ENCODE assay signal across 8 mouse cellular contexts in the genomic region with DNA sequence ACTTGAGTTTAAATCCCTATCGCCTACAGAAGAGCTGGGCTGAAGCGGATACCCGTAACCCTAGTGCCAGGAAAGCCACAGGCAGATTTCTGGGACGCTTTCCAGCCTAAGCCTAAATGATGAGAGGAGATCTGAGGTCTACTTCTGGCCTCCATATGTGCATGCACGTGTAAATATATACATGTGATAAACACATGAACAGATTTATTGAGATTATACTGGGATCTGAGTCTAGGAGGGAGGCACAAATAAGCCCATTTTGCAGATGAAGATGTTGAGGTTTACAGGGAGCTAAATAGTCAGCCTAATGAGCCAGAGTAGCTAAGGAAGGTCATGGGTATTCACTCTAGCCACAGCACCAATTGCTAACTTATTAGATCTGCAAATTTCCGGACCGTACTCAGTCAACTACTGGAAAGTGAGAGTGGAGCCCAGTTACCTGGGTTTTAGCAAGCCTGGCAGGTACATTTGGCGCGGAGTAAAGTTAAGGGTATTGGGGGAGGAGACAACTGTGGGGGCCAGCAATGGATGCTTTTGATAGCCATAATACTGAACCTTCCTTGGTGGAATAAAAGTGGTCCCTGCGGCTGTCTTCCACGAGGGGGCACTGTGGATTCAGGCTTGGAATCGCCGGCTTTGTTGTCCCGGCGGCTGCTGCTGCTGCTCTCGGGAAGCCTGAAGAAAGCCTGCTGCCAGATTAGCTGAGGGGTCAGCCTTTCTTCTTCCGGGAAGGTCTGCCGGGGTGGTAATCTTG. TPM values are rescaled to one million over a fixed set of nuclear protein-coding genes. Genes with fewer than 3 reads are reported as not detected.
DNase-seq lines count a peak whose midpoint lies in the region; ATAC-seq lines count a peak whose summit lies in the region.

No protein-coding gene starts in this region.

- H3K4me1 ChIP-seq in intestine, embryonic 14.5 days (replicated peaks; ENCODE audit: control insufficient read depth, insufficient read depth, low read length) = no peaks in the 10 kb centered on the region; the same call in 1 of the 2 replicates

- peak overlapping the region; percentile 71; the same call in 1 of the 2 replicates for H3K27ac ChIP-seq in intestine, embryonic 14.5 days (ENCODE audit: low read depth)

- DNase-seq in adrenal gland, adult 18-20 months (ENCODE audit: low spot score in 2 of 2) = peak; percentile 82 to 85
- DNase-seq in embryo, embryonic 11 days = peak; percentile 94
- peak; percentile 75 to 77 for DNase-seq in gastrocnemius, postnatal 36 days
- DNase-seq in intestine, embryonic 14.5 days (ENCODE audit: low spot score) = peak; percentile 96
- DNase-seq in left cerebral cortex, adult 9 months (ENCODE audit: low spot score in 2 of 2) = peak; percentile 42 to 85
- DNase-seq in right cerebral cortex, postnatal 10 days (ENCODE audit: low spot score in 2 of 2) = peak; percentile 89 to 93
- DNase-seq in urinary bladder, postnatal 25 days (ENCODE audit: low spot score) = peak; percentile 85

- H3K27me3 ChIP-seq in intestine, embryonic 14.5 days (replicated peaks; ENCODE audit: control insufficient read depth, insufficient read depth, low read length) = no peaks in the 10 kb centered on the region

- no peaks in the 10 kb centered on the region for H3K9me3 ChIP-seq in intestine, embryonic 14.5 days (ENCODE audit: control insufficient read depth, low read length)

- 18% methylated on average over 18 of the region's 18 CpGs for WGBS in intestine, embryonic 14.5 days

- peaks cover 45% of the 10 kb centered on the region for H3K36me3 ChIP-seq in intestine, embryonic 14.5 days (ENCODE audit: control insufficient read depth, insufficient read depth, low read length)

- H3K4me3 ChIP-seq in intestine, embryonic 14.5 days (ENCODE audit: low read depth, low read length) = no peak overlapping the region

- intact Hi-C loops in gastrocnemius, postnatal 36 days (cut with DNase I) = loop anchor here (5.0 to 10.0 kb wide), 5 partner anchors 137 to 1067 kb away; partner anchors contain the start of gene Zmiz1

- H3K4me2 ChIP-seq in intestine, embryonic 14.5 days (ENCODE audit: low read length) = peak overlapping the region; percentile 30

- ATAC-seq in intestine, embryonic 14.5 days (replicated peaks; ENCODE audit: low FRiP score, low TSS enrichment, low read depth) = peak; percentile 64
- peak; percentile 71 for ATAC-seq in megakaryocyte progenitor cell, adult 5-6 weeks (replicated peaks; ENCODE audit: poor library complexity)

- peak overlapping the region; percentile 48 for H3K9ac ChIP-seq in intestine, embryonic 14.5 days (ENCODE audit: low read length)

RNA-seq across cellular contexts. Expression of gene Rps24, which starts 13.3 kb away (rescaled TPM):
- total RNA-seq in adrenal gland, adult 18-20 months (2021) = 1,000 to 10,000 TPM; 1,551 to 1,745 TPM
- 100 to 1,000 TPM; 605 to 696 TPM for total RNA-seq in gastrocnemius, postnatal 36 days (2021)
- polyA plus RNA-seq in intestine, embryonic 14.5 days (2014; fragmentation: Nextera tagmentation; extraction: Ambion mirVana) = 1,382 and 1,440 TPM in 2 replicates
- total RNA-seq in megakaryocyte progenitor cell, adult 5-6 weeks (2015) = 4,931 and 5,478 TPM in 2 replicates
- total RNA-seq in megakaryocyte progenitor cell, adult 5-6 weeks (2017) = 4,866 and 6,009 TPM in 2 replicates

RNA-seq across cellular contexts. Expression of gene Polr3a, which starts 13.4 kb away (rescaled TPM):
- total RNA-seq in adrenal gland, adult 18-20 months (2021) = 10 to 100 TPM; 15.6 to 19.4 TPM
- total RNA-seq in gastrocnemius, postnatal 36 days (2021) = 1 to 10 TPM; 6.2 to 9.0 TPM
- polyA plus RNA-seq in intestine, embryonic 14.5 days (2014; fragmentation: Nextera tagmentation; extraction: Ambion mirVana) = 17.5 and 18.5 TPM in 2 replicates
- 16.4 and 23.6 TPM in 2 replicates for total RNA-seq in megakaryocyte progenitor cell, adult 5-6 weeks (2015)
- total RNA-seq in megakaryocyte progenitor cell, adult 5-6 weeks (2017) = 11.4 and 16.3 TPM in 2 replicates
